Mouse (Mus musculus): ENCODE results near the gene Zfp804b. TPM values are rescaled to one million over a fixed set of nuclear protein-coding genes. Genes with fewer than 3 reads are reported as not detected.

The Zfp804b gene
- polyA plus RNA-seq, 2 experiments: 0.16 to 0.36 TPM

DNA sequence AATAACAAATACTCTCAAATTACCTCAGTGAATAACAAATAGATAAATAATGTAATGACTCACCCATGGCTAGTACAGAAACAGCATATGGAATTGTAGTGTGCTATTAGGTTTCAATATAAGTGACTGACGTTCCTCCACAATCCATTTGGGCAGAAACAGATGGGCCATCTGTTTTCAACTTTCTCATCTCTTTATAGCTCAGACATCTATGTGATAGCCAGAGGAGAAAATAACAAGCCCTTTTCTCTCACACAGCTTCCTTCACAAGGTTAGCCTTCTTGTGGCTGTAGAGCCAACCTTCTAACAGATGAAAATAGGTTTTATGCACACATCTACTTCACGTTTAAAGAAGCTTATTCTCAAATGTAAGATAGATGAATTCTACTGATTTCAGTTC, 242.2 kb downstream of the Zfp804b start:
- H3K4me2 ChIP-seq (replicated peaks; ENCODE audit: low read depth, low read length, severe bottlenecking): no peak overlapping the region
- no peaks in the 10 kb centered on the region for H3K4me1 ChIP-seq (ENCODE audit: control insufficient read depth, insufficient read depth, low read length)
- no peak for TF ChIP-seq POLR2A (IDR thresholded peaks at IDR 0.05; ENCODE audit: borderline replicate concordance, extremely low read depth, insufficient read depth, insufficient read length)
- H3K36me3 ChIP-seq (ENCODE audit: control insufficient read depth, insufficient read depth, low read length): no peaks in the 10 kb centered on the region
- no peak overlapping the region for H3K27ac ChIP-seq (replicated peaks; ENCODE audit: low read depth, low read length)
- H3K9ac ChIP-seq (ENCODE audit: low read depth, low read length, severe bottlenecking): no peak overlapping the region
- no peak for DNase-seq (ENCODE audit: low spot score)
- no peaks in the 10 kb centered on the region for H3K9me3 ChIP-seq (ENCODE audit: control insufficient read depth, low read length)
- 32% methylated on average over 2 of the region's 2 CpGs for WGBS
- no peaks in the 10 kb centered on the region for H3K27me3 ChIP-seq (ENCODE audit: control insufficient read depth, insufficient read depth, low read length)
- H3K4me3 ChIP-seq (replicated peaks; ENCODE audit: low read length): no peak overlapping the region
- ATAC-seq (ENCODE audit: low FRiP score, low read depth): no peak

DNA sequence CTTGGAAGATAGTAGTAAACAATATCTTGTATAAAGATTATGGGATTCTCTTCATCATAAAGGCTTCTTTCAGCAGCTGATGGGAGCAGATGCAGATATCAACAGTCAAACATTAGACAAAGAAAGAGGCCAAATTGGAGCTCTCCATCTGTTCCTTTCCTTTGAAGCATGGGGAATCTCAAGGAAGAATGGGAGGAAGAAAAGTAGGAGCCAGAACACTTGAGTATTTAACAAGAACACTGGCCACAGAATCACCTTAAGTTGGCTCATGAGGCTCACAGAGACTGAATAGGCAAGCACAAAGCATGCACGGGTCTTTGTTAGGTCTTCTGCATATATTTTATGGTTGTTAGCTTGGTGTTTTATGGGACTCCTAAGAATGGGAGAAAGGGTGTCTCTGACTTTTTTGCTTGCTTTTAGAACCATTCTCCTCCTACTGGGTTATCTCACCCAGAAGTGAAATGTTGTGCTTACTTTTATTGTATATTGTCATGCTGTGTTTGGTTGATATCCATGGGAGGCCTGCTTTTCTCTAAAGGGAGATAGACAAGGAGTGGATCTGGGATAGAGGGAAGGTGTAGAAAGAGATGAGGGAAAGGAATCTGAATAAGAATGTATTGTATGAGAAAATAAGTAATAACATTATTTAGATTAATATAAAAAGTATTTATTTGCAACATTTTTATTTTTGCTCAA, 270.5 kb downstream of the Zfp804b start:
- Histone ChIP-seq H3K4me3 (replicated peaks; ENCODE audit: low read length) (no peak overlapping the region), H3K27me3 (ENCODE audit: control insufficient read depth, insufficient read depth, low read length) (no peaks in the 10 kb centered on the region), H3K4me2 (replicated peaks; ENCODE audit: low read depth, low read length, severe bottlenecking) (no peak overlapping the region), H3K36me3 (ENCODE audit: control insufficient read depth, insufficient read depth, low read length) (no peaks in the 10 kb centered on the region), H3K27ac (replicated peaks; ENCODE audit: low read depth, low read length) (no peak overlapping the region), H3K4me1 (ENCODE audit: control insufficient read depth, insufficient read depth, low read length) (no peaks in the 10 kb centered on the region), H3K9ac (ENCODE audit: low read depth, low read length, severe bottlenecking) (no peak overlapping the region), H3K9me3 (ENCODE audit: control insufficient read depth, low read length) (no peaks in the 10 kb centered on the region)
- WGBS: 61% methylated on average over 1 of the region's 1 CpGs
- DNase-seq (ENCODE audit: low spot score): no peak
- no peak for TF ChIP-seq POLR2A (IDR thresholded peaks at IDR 0.05; ENCODE audit: borderline replicate concordance, extremely low read depth, insufficient read depth, insufficient read length)
- no peak for ATAC-seq (ENCODE audit: low FRiP score, low read depth)

DNA sequence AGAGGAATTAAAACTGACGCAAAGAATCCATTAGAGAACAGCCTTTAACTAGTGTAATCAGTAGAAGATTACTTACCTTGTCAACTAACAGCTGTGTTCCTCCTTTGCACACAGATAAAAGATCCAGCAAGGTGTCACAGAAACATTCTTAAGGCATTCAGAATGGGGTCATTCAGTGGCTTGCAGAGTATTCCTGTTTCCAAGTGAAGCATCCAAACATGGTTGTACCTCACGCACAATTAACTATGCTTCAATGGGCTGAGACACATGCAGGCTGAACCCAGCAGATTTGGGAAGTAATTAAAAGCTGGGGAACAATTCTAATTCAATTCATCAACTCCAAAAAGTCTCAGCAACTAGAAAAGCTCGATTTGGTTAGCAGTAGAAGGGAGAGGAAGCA, 337.1 kb downstream of the Zfp804b start:
- Histone ChIP-seq H3K9ac (ENCODE audit: low read depth, low read length, severe bottlenecking) (no peak overlapping the region), H3K27ac (replicated peaks; ENCODE audit: low read depth, low read length) (no peak overlapping the region), H3K4me2 (replicated peaks; ENCODE audit: low read depth, low read length, severe bottlenecking) (no peak overlapping the region), H3K9me3 (ENCODE audit: control insufficient read depth, low read length) (no peaks in the 10 kb centered on the region), H3K36me3 (ENCODE audit: control insufficient read depth, insufficient read depth, low read length) (no peaks in the 10 kb centered on the region), H3K4me3 (replicated peaks; ENCODE audit: low read length) (no peak overlapping the region), H3K4me1 (ENCODE audit: control insufficient read depth, insufficient read depth, low read length) (no peaks in the 10 kb centered on the region), H3K27me3 (ENCODE audit: control insufficient read depth, insufficient read depth, low read length) (no peaks in the 10 kb centered on the region)
- DNase-seq (ENCODE audit: low spot score) (no peak), ATAC-seq (ENCODE audit: low FRiP score, low read depth) (no peak)
- 48% methylated on average over 3 of the region's 3 CpGs for WGBS
- no peak for TF ChIP-seq POLR2A (IDR thresholded peaks at IDR 0.05; ENCODE audit: borderline replicate concordance, extremely low read depth, insufficient read depth, insufficient read length)

DNA sequence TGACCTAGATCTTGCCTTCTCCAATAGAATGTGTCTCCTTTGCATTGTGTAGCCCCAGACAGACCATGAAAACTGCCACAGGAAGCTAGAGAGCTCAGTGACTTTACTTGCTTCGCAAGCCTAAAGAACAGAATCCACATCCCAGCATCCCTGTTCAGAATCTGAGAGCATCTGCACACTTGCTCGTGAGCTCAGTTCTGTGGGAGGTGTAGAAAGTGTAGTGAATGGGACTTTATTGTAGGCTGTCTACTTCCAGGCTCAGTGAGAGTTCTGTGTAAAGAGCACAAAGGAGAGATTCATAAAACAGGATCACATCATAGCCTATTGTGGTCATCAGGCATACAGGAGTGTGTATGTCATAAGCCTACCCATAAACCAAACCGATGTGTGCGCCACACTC, 360.6 kb downstream of the Zfp804b start:
- Histone ChIP-seq H3K9ac (ENCODE audit: low read depth, low read length, severe bottlenecking) (no peak overlapping the region), H3K27ac (replicated peaks; ENCODE audit: low read depth, low read length) (no peak overlapping the region), H3K4me1 (ENCODE audit: control insufficient read depth, insufficient read depth, low read length) (no peaks in the 10 kb centered on the region), H3K4me3 (replicated peaks; ENCODE audit: low read length) (no peak overlapping the region), H3K9me3 (ENCODE audit: control insufficient read depth, low read length) (no peaks in the 10 kb centered on the region), H3K27me3 (ENCODE audit: control insufficient read depth, insufficient read depth, low read length) (no peaks in the 10 kb centered on the region), H3K4me2 (replicated peaks; ENCODE audit: low read depth, low read length, severe bottlenecking) (no peak overlapping the region), H3K36me3 (ENCODE audit: control insufficient read depth, insufficient read depth, low read length) (no peaks in the 10 kb centered on the region)
- WGBS: 89% methylated on average over 4 of the region's 4 CpGs
- DNase-seq (ENCODE audit: low spot score) (no peak), ATAC-seq (ENCODE audit: low FRiP score, low read depth) (no peak)
- TF ChIP-seq POLR2A (IDR thresholded peaks at IDR 0.05; ENCODE audit: borderline replicate concordance, extremely low read depth, insufficient read depth, insufficient read length): no peak

DNA sequence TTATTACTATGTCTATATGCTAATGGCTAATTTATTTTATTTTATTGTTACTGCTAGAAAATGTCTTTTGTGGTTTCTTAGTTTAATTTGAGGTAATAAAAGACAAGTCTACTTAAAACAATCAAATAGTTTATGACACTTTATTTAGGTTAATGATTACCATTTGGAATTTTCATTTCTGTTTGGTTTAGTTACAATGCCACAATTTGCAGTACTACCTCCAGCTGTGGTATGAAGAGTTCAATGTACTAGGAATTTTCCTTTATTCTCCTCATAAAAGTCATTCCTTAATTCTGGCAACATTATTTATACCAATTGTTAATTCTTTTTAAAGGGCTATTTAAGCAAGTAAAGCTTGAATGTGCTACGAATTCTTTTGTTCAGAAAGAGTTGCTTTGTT, 409.7 kb downstream of the Zfp804b start:
- Histone ChIP-seq H3K27ac (replicated peaks; ENCODE audit: low read depth, low read length) (no peak overlapping the region), H3K9me3 (ENCODE audit: control insufficient read depth, low read length) (no peaks in the 10 kb centered on the region), H3K4me1 (ENCODE audit: control insufficient read depth, insufficient read depth, low read length) (no peaks in the 10 kb centered on the region), H3K9ac (ENCODE audit: low read depth, low read length, severe bottlenecking) (no peak overlapping the region), H3K27me3 (ENCODE audit: control insufficient read depth, insufficient read depth, low read length) (no peaks in the 10 kb centered on the region), H3K36me3 (ENCODE audit: control insufficient read depth, insufficient read depth, low read length) (no peaks in the 10 kb centered on the region), H3K4me3 (replicated peaks; ENCODE audit: low read length) (no peak overlapping the region), H3K4me2 (replicated peaks; ENCODE audit: low read depth, low read length, severe bottlenecking) (no peak overlapping the region)
- DNase-seq (ENCODE audit: low spot score) (no peak), ATAC-seq (ENCODE audit: low FRiP score, low read depth) (no peak)
- WGBS: 30% methylated on average over 1 of the region's 1 CpGs
- TF ChIP-seq POLR2A (IDR thresholded peaks at IDR 0.05; ENCODE audit: borderline replicate concordance, extremely low read depth, insufficient read depth, insufficient read length): no peak
